Mouse (Mus musculus): ENCODE measurements around the gene Pou2f3. TPM values are rescaled to one million over a fixed set of nuclear protein-coding genes. Genes with fewer than 3 reads are reported as not detected.
"Not testable (repeated sequence)": the region's sequence is repeated elsewhere in the genome, so short reads cannot be mapped to it uniquely, and the experiment has no call there.

The Pou2f3 gene
- polyA plus RNA-seq, 1 experiment = 0.28 TPM

GRCm38 (mm10) chr9:43166346-43166745 lies 43.8 kb downstream of the Pou2f3 start:
- DNase-seq (ENCODE audit: low spot score) = no peak

- DNase-seq (ENCODE audit: low spot score) = no peak
Observed at GRCm38 (mm10) chr9:43155960-43156359, 54.2 kb downstream of the Pou2f3 start.

GRCm38 (mm10) chr9:43151779-43152178 lies 58.4 kb downstream of the Pou2f3 start:
- no peak for DNase-seq (ENCODE audit: low spot score)

GRCm38 (mm10) chr9:43150957-43151356 lies 59.2 kb downstream of the Pou2f3 start:
- no peak for DNase-seq (ENCODE audit: low spot score)

GRCm38 (mm10) chr9:43150075-43150474 lies 60.1 kb downstream of the Pou2f3 start:
- DNase-seq (ENCODE audit: low spot score) = no peak

- no peak for DNase-seq (ENCODE audit: low spot score)
Observed at GRCm38 (mm10) chr9:43149498-43149897, 60.7 kb downstream of the Pou2f3 start.

- DNase-seq (ENCODE audit: low spot score) = no peak
Observed at GRCm38 (mm10) chr9:43145196-43145595, 65.0 kb downstream of the Pou2f3 start.

GRCm38 (mm10) chr9:43144206-43144810 lies 65.9 kb downstream of the Pou2f3 start:
- no peak for DNase-seq (ENCODE audit: low spot score)

- DNase-seq (ENCODE audit: low spot score) = no peak
Observed at GRCm38 (mm10) chr9:43141839-43142238, 68.3 kb downstream of the Pou2f3 start.

- DNase-seq (ENCODE audit: low spot score) = no peak
Observed at GRCm38 (mm10) chr9:43133525-43133924, 76.6 kb downstream of the Pou2f3 start.

- DNase-seq (ENCODE audit: low spot score) = no peak
Observed at GRCm38 (mm10) chr9:43132380-43132779, 77.8 kb downstream of the Pou2f3 start.

GRCm38 (mm10) chr9:43131940-43132339 lies 78.2 kb downstream of the Pou2f3 start:
- no peak for DNase-seq (ENCODE audit: low spot score)

- no peak for DNase-seq (ENCODE audit: low spot score)
Observed at GRCm38 (mm10) chr9:43130684-43131083, 79.5 kb downstream of the Pou2f3 start.

- DNase-seq (ENCODE audit: low spot score) = no peak
Observed at GRCm38 (mm10) chr9:43127101-43127787, 82.9 kb downstream of the Pou2f3 start.

- DNase-seq (ENCODE audit: low spot score) = no peak
Observed at GRCm38 (mm10) chr9:43122379-43122778, 87.8 kb downstream of the Pou2f3 start.

GRCm38 (mm10) chr9:43121948-43122347 lies 88.2 kb downstream of the Pou2f3 start:
- DNase-seq (ENCODE audit: low spot score) = not testable (repeated sequence)

GRCm38 (mm10) chr9:43116997-43117336 lies 93.2 kb downstream of the Pou2f3 start:
- no peak for DNase-seq (ENCODE audit: low spot score)

- DNase-seq (ENCODE audit: low spot score) = peak; percentile 47
Observed at GRCm38 (mm10) chr9:43116134-43116996, 93.8 kb downstream of the Pou2f3 start, which contains the start of gene Tmem136. Gene Tmem136, minus strand, starts transcription at chr9:43116570.

GRCm38 (mm10) chr9:43115431-43116133 lies 94.6 kb downstream of the Pou2f3 start:
- DNase-seq (ENCODE audit: low spot score) = no peak

- no peak for DNase-seq (ENCODE audit: low spot score)
Observed at GRCm38 (mm10) chr9:43114833-43115232, 95.3 kb downstream of the Pou2f3 start.

- no peak for DNase-seq (ENCODE audit: low spot score)
Observed at GRCm38 (mm10) chr9:43110286-43110980, 99.7 kb downstream of the Pou2f3 start.
